In the genomic region with DNA sequence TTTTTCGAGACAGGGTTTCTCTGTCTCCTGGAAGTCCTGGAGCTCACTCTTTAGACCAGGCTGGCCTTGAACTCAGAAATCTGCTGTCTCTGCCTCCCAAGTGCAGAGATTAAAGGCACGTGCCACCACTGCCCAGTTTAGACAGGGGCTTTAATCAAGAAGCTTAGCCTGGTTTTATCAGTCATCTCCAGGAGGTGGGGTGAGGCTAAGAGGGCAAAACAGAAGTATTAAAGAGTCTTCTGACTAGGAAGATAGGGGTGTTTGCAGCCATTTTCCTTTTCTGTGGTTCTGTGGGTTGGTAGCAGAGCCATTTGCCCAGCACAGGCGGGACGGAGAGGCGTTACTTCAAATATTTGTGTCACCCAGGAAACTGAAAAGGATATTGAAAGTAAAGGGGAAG, we compare ENCODE assay signal across 9 mouse cellular contexts. TPM values are rescaled to one million over a fixed set of nuclear protein-coding genes. Genes with fewer than 3 reads are reported as not detected.
A peak's percentile ranks its signal among the peaks of the same experiment; 100 is the strongest.
DNase-seq lines count a peak whose midpoint lies in the region; ATAC-seq and TF ChIP-seq lines count a peak whose summit lies in the region.
"Had no signal": no experiment of that assay in that cellular context is flagged by ENCODE, and none has a peak within 500 bp of the region (broad histone marks: within the 10 kb centered on the region; RNA-seq: fewer than 3 reads in every experiment).

No protein-coding gene starts in this region.

- no peaks in the 10 kb centered on the region; the same call in 1 of the 2 replicates for H3K36me3 ChIP-seq in neural tube, embryonic 11.5 days (ENCODE audit: control insufficient read depth, insufficient read depth, low read length)
- no peaks in the 10 kb centered on the region for H3K36me3 ChIP-seq in intestine, postnatal 0 days (ENCODE audit: control insufficient read depth, insufficient read depth)
- peaks cover 4% of the 10 kb centered on the region for H3K36me3 ChIP-seq in stomach, embryonic 14.5 days (ENCODE audit: control insufficient read depth, insufficient read depth, low read length)

- TF ChIP-seq CTCF in gastrocnemius, adult 2 months (IDR thresholded peaks at IDR 0.05) = no peak
- no peak for TF ChIP-seq CTCF in intestine, postnatal 0 days (IDR thresholded peaks at IDR 0.05; ENCODE audit: low read depth)

- peak overlapping the region; percentile 95 for H3K4me3 ChIP-seq in gastrocnemius, adult 2 months
- H3K4me3 ChIP-seq in neural tube, embryonic 11.5 days (ENCODE audit: low read depth, low read length) = no peak overlapping the region; the same call in 1 of the 2 replicates
- H3K4me3 ChIP-seq in intestine, postnatal 0 days (ENCODE audit: low read depth, low read length) = no peak overlapping the region
- H3K4me3 ChIP-seq in stomach, embryonic 14.5 days (ENCODE audit: low read depth, low read length) = 0 out of 2 replicates have a peak overlapping the region, but pooled peaks have one; percentile 92

- peak overlapping the region; percentile 30 for H3K4me2 ChIP-seq in neural tube, embryonic 11.5 days (ENCODE audit: low read depth)
- no peak overlapping the region; the same call in 1 of the 2 replicates for H3K4me2 ChIP-seq in intestine, postnatal 0 days (replicated peaks; ENCODE audit: low read depth)
- H3K4me2 ChIP-seq in stomach, embryonic 14.5 days (replicated peaks; ENCODE audit: low read depth, low read length) = peak overlapping the region; percentile 33

- DNase-seq in gastrocnemius, adult 2 months = no peak
- DNase-seq in gastrocnemius, postnatal 4 days (ENCODE audit: low spot score in 2 of 2) = no peak
- DNase-seq in neural tube, embryonic 11.5 days (ENCODE audit: low spot score) = no peak
- DNase-seq in neural tube, embryonic 10.5 days (ENCODE audit: extremely low spot score, low spot score) = no peak
- DNase-seq in layer of hippocampus, postnatal 36 days = no peak
- DNase-seq in kidney, postnatal 10 days = no peak

- 78% methylated on average over 5 of the region's 5 CpGs for WGBS in neural tube, embryonic 11.5 days
- WGBS in intestine, postnatal 0 days = 45% methylated on average over 5 of the region's 5 CpGs
- WGBS in stomach, embryonic 14.5 days = 55% methylated on average over 5 of the region's 5 CpGs

- no peak overlapping the region for H3K9ac ChIP-seq in neural tube, embryonic 11.5 days (ENCODE audit: low read length)
- H3K9ac ChIP-seq in intestine, postnatal 0 days (ENCODE audit: low read depth, low read length) = peak overlapping the region; percentile 4; the same call in 1 of the 2 replicates
- no peak overlapping the region for H3K9ac ChIP-seq in stomach, embryonic 14.5 days (replicated peaks; ENCODE audit: low read depth, low read length)

- no peaks in the 10 kb centered on the region for H3K9me3 ChIP-seq in neural tube, embryonic 11.5 days (ENCODE audit: control insufficient read depth, low read length)
- no peaks in the 10 kb centered on the region for H3K9me3 ChIP-seq in intestine, postnatal 0 days (ENCODE audit: control insufficient read depth)
- H3K9me3 ChIP-seq in stomach, embryonic 14.5 days (ENCODE audit: control insufficient read depth, low read depth, low read length) = no peaks in the 10 kb centered on the region

- peak overlapping the region; percentile 94 for H3K27ac ChIP-seq in gastrocnemius, adult 2 months
- H3K27ac ChIP-seq in neural tube, embryonic 11.5 days (ENCODE audit: low read depth, low read length) = no peak overlapping the region
- peak overlapping the region; percentile 51; the same call in 1 of the 2 replicates for H3K27ac ChIP-seq in intestine, postnatal 0 days (ENCODE audit: low read depth, low read length)
- peak overlapping the region; percentile 64; the same call in 1 of the 2 replicates for H3K27ac ChIP-seq in stomach, embryonic 14.5 days (ENCODE audit: low read length)

- intact Hi-C loops in gastrocnemius, adult 2 months (cut with DNase I) = no loop called here

- H3K27me3 ChIP-seq in neural tube, embryonic 11.5 days (ENCODE audit: control insufficient read depth, insufficient read depth, low read length) = no peaks in the 10 kb centered on the region
- H3K27me3 ChIP-seq in intestine, postnatal 0 days (replicated peaks; ENCODE audit: control insufficient read depth, insufficient read depth, low read length) = no peaks in the 10 kb centered on the region
- H3K27me3 ChIP-seq in stomach, embryonic 14.5 days (ENCODE audit: control insufficient read depth, insufficient read depth, low read length) = no peaks in the 10 kb centered on the region

- ATAC-seq in neural tube, embryonic 11.5 days (ENCODE audit: insufficient read depth, low FRiP score, low TSS enrichment) = no peak
- no peak for ATAC-seq in intestine, postnatal 0 days
- ATAC-seq in stomach, embryonic 14.5 days (ENCODE audit: insufficient number of reproducible peaks, insufficient read depth, low FRiP score, low read depth) = no peak

- peaks cover 34% of the 10 kb centered on the region for H3K4me1 ChIP-seq in neural tube, embryonic 11.5 days (ENCODE audit: control insufficient read depth, insufficient read depth, low read length)
- peaks cover 10% of the 10 kb centered on the region for H3K4me1 ChIP-seq in intestine, postnatal 0 days (replicated peaks; ENCODE audit: control insufficient read depth, insufficient read depth, low read length)
- peaks cover 29% of the 10 kb centered on the region for H3K4me1 ChIP-seq in stomach, embryonic 14.5 days (ENCODE audit: control insufficient read depth, insufficient read depth, low read length)

RNA-seq across cellular contexts. Expression of a gene that starts 1.1 kb away (rescaled TPM):
- total RNA-seq in gastrocnemius, adult 2 months (2021) = 10 to 100 TPM; 39.2 to 43.4 TPM
- total RNA-seq in gastrocnemius, postnatal 4 days (2021) = 10 to 100 TPM; 78.1 to 89.5 TPM
- polyA plus RNA-seq in neural tube, embryonic 11.5 days (2014; fragmentation: Nextera tagmentation; extraction: Ambion mirVana) = 342 and 344 TPM in 2 replicates
- 87.7 and 97.3 TPM in 2 replicates for polyA plus RNA-seq in intestine, postnatal 0 days (2015; fragmentation: Nextera tagmentation; extraction: Ambion mirVana)
- 265 and 276 TPM in 2 replicates for polyA plus RNA-seq in stomach, embryonic 14.5 days (2014; fragmentation: Nextera tagmentation; extraction: Ambion mirVana)
- 10 to 100 TPM; 27.6 to 36.3 TPM for total RNA-seq in layer of hippocampus, postnatal 36 days (2021)

RNA-seq across cellular contexts. Expression of a gene that starts 4.4 kb away (rescaled TPM):
- 10 to 100 TPM; 21.9 to 25.0 TPM for total RNA-seq in gastrocnemius, adult 2 months (2021)
- total RNA-seq in gastrocnemius, postnatal 4 days (2021) = 10 to 100 TPM; 37.5 to 39.2 TPM
- 68.9 and 71.8 TPM in 2 replicates for polyA plus RNA-seq in neural tube, embryonic 11.5 days (2014; fragmentation: Nextera tagmentation; extraction: Ambion mirVana)
- 28.3 and 29.2 TPM in 2 replicates for polyA plus RNA-seq in intestine, postnatal 0 days (2015; fragmentation: Nextera tagmentation; extraction: Ambion mirVana)
- polyA plus RNA-seq in stomach, embryonic 14.5 days (2014; fragmentation: Nextera tagmentation; extraction: Ambion mirVana) = 51.4 and 56.4 TPM in 2 replicates
- 10 to 100 TPM; 42.2 to 42.3 TPM for total RNA-seq in layer of hippocampus, postnatal 36 days (2021)

RNA-seq across cellular contexts. Expression of a gene that starts 6.2 kb away (rescaled TPM):
- 1 to 10 TPM; 1.0 to 1.8 TPM for total RNA-seq in gastrocnemius, adult 2 months (2021)
- total RNA-seq in gastrocnemius, postnatal 4 days (2021) = 10 to 100 TPM; 11.5 to 12.9 TPM
- polyA plus RNA-seq in neural tube, embryonic 11.5 days (2014; fragmentation: Nextera tagmentation; extraction: Ambion mirVana) = 58.3 and 62.6 TPM in 2 replicates
- polyA plus RNA-seq in intestine, postnatal 0 days (2015; fragmentation: Nextera tagmentation; extraction: Ambion mirVana) = 8.5 and 9.3 TPM in 2 replicates
- polyA plus RNA-seq in stomach, embryonic 14.5 days (2014; fragmentation: Nextera tagmentation; extraction: Ambion mirVana) = 47.2 and 52.3 TPM in 2 replicates
- total RNA-seq in layer of hippocampus, postnatal 36 days (2021) = 10 to 100 TPM; 14.2 to 15.2 TPM

RNA-seq across cellular contexts. Expression of a gene that starts 21.4 kb away (rescaled TPM):
- total RNA-seq in gastrocnemius, adult 2 months (2021) = 10 to 100 TPM; 19.7 TPM
- 10 to 100 TPM; 38.8 to 44.5 TPM for total RNA-seq in gastrocnemius, postnatal 4 days (2021)
- polyA plus RNA-seq in neural tube, embryonic 11.5 days (2014; fragmentation: Nextera tagmentation; extraction: Ambion mirVana) = 50.0 and 50.5 TPM in 2 replicates
- 9.8 and 11.5 TPM in 2 replicates for polyA plus RNA-seq in intestine, postnatal 0 days (2015; fragmentation: Nextera tagmentation; extraction: Ambion mirVana)
- polyA plus RNA-seq in stomach, embryonic 14.5 days (2014; fragmentation: Nextera tagmentation; extraction: Ambion mirVana) = 34.4 and 36.9 TPM in 2 replicates
- 10 to 100 TPM; 59.2 to 68.2 TPM for total RNA-seq in layer of hippocampus, postnatal 36 days (2021)

RNA-seq across cellular contexts. Expression of a gene that starts 31.8 kb away (rescaled TPM):
- not detected for total RNA-seq in gastrocnemius, adult 2 months (2021)
- under 1 TPM; 0.74 to 0.75 TPM for total RNA-seq in gastrocnemius, postnatal 4 days (2021)
- polyA plus RNA-seq in neural tube, embryonic 11.5 days (2014; fragmentation: Nextera tagmentation; extraction: Ambion mirVana) = 0.18 and 0.24 TPM in 2 replicates
- polyA plus RNA-seq in intestine, postnatal 0 days (2015; fragmentation: Nextera tagmentation; extraction: Ambion mirVana) = not detected in 2 replicates
- 0.30 TPM in 1 of 2 replicates, not detected in the other for polyA plus RNA-seq in stomach, embryonic 14.5 days (2014; fragmentation: Nextera tagmentation; extraction: Ambion mirVana)
- total RNA-seq in layer of hippocampus, postnatal 36 days (2021) = under 1 TPM in 1 of 2 experiments, not detected in 1; 0.22 TPM
- polyA plus RNA-seq: heart, embryonic 14.5 days had no signal

Comparison
In these comparisons a context has a peak if more than half of its experiments do, and no peak if none do; other contexts are left out.
1. RNA of a gene that starts 6.2 kb away (total RNA-seq): 14.2 to 15.2 TPM in layer of hippocampus, postnatal 36 days and 11.5 to 12.9 TPM in gastrocnemius, postnatal 4 days; 1.0 to 1.8 TPM in gastrocnemius, adult 2 months; every median in the first group is over 4 times any median in the second.
2. H3K4me3 ChIP-seq: peak in gastrocnemius, adult 2 months (single experiment) and stomach, embryonic 14.5 days (single experiment); none in neural tube, embryonic 11.5 days (single experiment) and intestine, postnatal 0 days (single experiment).